Mouse (Mus musculus): Measurements from ENCODE around the gene Wdr73. TPM values are rescaled to one million over a fixed set of nuclear protein-coding genes. Genes with fewer than 3 reads are reported as not detected.
A peak's percentile ranks its signal among the peaks of the same experiment; 100 is the strongest.

Wdr73 gene
- polyA plus RNA-seq, 1 experiment from 2014 or later: 35.8 TPM

GRCm38 (mm10) chr7:80923165-80923564 lies 22.1 kb upstream of the Wdr73 start:
- 94% methylated on average over 2 of the region's 2 CpGs for WGBS
- H3K27me3 ChIP-seq (replicated peaks; ENCODE audit: control insufficient read depth, insufficient read depth, low read length): no peaks in the 10 kb centered on the region
- no peak for ATAC-seq
- H3K4me2 ChIP-seq (ENCODE audit: low read length): no peak overlapping the region
- no peaks in the 10 kb centered on the region for H3K4me1 ChIP-seq (ENCODE audit: control insufficient read depth, insufficient read depth, low read depth, low read length)
- no peak overlapping the region for H3K4me3 ChIP-seq (ENCODE audit: low read length)
- H3K9ac ChIP-seq (ENCODE audit: low read depth, low read length): no peak overlapping the region
- no peaks in the 10 kb centered on the region for H3K9me3 ChIP-seq (ENCODE audit: control insufficient read depth, low read length)
- no peak overlapping the region for H3K27ac ChIP-seq (ENCODE audit: low read depth, low read length)
- H3K36me3 ChIP-seq (ENCODE audit: control insufficient read depth, insufficient read depth, low read length): peaks cover 20% of the 10 kb centered on the region

- Histone ChIP-seq H3K4me2 (ENCODE audit: low read length) (no peak overlapping the region), H3K9me3 (ENCODE audit: control insufficient read depth, low read length) (no peaks in the 10 kb centered on the region), H3K36me3 (ENCODE audit: control insufficient read depth, insufficient read depth, low read length) (peaks cover 26% of the 10 kb centered on the region), H3K4me3 (ENCODE audit: low read length) (no peak overlapping the region), H3K27me3 (replicated peaks; ENCODE audit: control insufficient read depth, insufficient read depth, low read length) (no peaks in the 10 kb centered on the region), H3K27ac (ENCODE audit: low read depth, low read length) (no peak overlapping the region), H3K4me1 (ENCODE audit: control insufficient read depth, insufficient read depth, low read depth, low read length) (no peaks in the 10 kb centered on the region), H3K9ac (ENCODE audit: low read depth, low read length) (no peak overlapping the region)
- WGBS: 92% methylated on average over 5 of the region's 5 CpGs
- ATAC-seq: no peak
Measured at GRCm38 (mm10) chr7:80919647-80920008, 18.6 kb upstream of the Wdr73 start.

- Histone ChIP-seq H3K9ac (ENCODE audit: low read depth, low read length) (no peak overlapping the region), H3K9me3 (ENCODE audit: control insufficient read depth, low read length) (no peaks in the 10 kb centered on the region), H3K4me2 (ENCODE audit: low read length) (no peak overlapping the region), H3K27ac (ENCODE audit: low read depth, low read length) (no peak overlapping the region), H3K27me3 (replicated peaks; ENCODE audit: control insufficient read depth, insufficient read depth, low read length) (no peaks in the 10 kb centered on the region), H3K36me3 (ENCODE audit: control insufficient read depth, insufficient read depth, low read length) (peaks cover 25% of the 10 kb centered on the region), H3K4me1 (ENCODE audit: control insufficient read depth, insufficient read depth, low read depth, low read length) (no peaks in the 10 kb centered on the region), H3K4me3 (ENCODE audit: low read length) (no peak overlapping the region)
- WGBS: 90% methylated on average over 8 of the region's 8 CpGs
- ATAC-seq: no peak
Measured at GRCm38 (mm10) chr7:80918982-80919646, 18.0 kb upstream of the Wdr73 start.

- Histone ChIP-seq H3K4me2 (ENCODE audit: low read length) (no peak overlapping the region), H3K9ac (ENCODE audit: low read depth, low read length) (no peak overlapping the region), H3K4me3 (ENCODE audit: low read length) (no peak overlapping the region), H3K27me3 (replicated peaks; ENCODE audit: control insufficient read depth, insufficient read depth, low read length) (no peaks in the 10 kb centered on the region), H3K27ac (ENCODE audit: low read depth, low read length) (no peak overlapping the region), H3K9me3 (ENCODE audit: control insufficient read depth, low read length) (no peaks in the 10 kb centered on the region), H3K4me1 (ENCODE audit: control insufficient read depth, insufficient read depth, low read depth, low read length) (no peaks in the 10 kb centered on the region), H3K36me3 (ENCODE audit: control insufficient read depth, insufficient read depth, low read length) (peaks cover 27% of the 10 kb centered on the region)
- ATAC-seq: no peak
- 83% methylated on average over 4 of the region's 4 CpGs for WGBS
Measured at GRCm38 (mm10) chr7:80917916-80918465, 16.9 kb upstream of the Wdr73 start.

- Histone ChIP-seq H3K27ac (ENCODE audit: low read depth, low read length) (no peak overlapping the region), H3K27me3 (replicated peaks; ENCODE audit: control insufficient read depth, insufficient read depth, low read length) (no peaks in the 10 kb centered on the region), H3K4me2 (ENCODE audit: low read length) (no peak overlapping the region), H3K36me3 (ENCODE audit: control insufficient read depth, insufficient read depth, low read length) (peaks cover 30% of the 10 kb centered on the region), H3K9me3 (ENCODE audit: control insufficient read depth, low read length) (no peaks in the 10 kb centered on the region), H3K9ac (ENCODE audit: low read depth, low read length) (no peak overlapping the region), H3K4me3 (ENCODE audit: low read length) (no peak overlapping the region), H3K4me1 (ENCODE audit: control insufficient read depth, insufficient read depth, low read depth, low read length) (no peaks in the 10 kb centered on the region)
- 90% methylated on average over 8 of the region's 8 CpGs for WGBS
- no peak for ATAC-seq
Measured at GRCm38 (mm10) chr7:80912496-80912895, 11.4 kb upstream of the Wdr73 start.

GRCm38 (mm10) chr7:80911053-80911452 lies 10.0 kb upstream of the Wdr73 start:
- ATAC-seq: no peak
- Histone ChIP-seq H3K36me3 (ENCODE audit: control insufficient read depth, insufficient read depth, low read length) (peaks cover 25% of the 10 kb centered on the region), H3K4me1 (ENCODE audit: control insufficient read depth, insufficient read depth, low read depth, low read length) (no peaks in the 10 kb centered on the region), H3K9ac (ENCODE audit: low read depth, low read length) (no peak overlapping the region), H3K27me3 (replicated peaks; ENCODE audit: control insufficient read depth, insufficient read depth, low read length) (no peaks in the 10 kb centered on the region), H3K27ac (ENCODE audit: low read depth, low read length) (no peak overlapping the region), H3K9me3 (ENCODE audit: control insufficient read depth, low read length) (no peaks in the 10 kb centered on the region), H3K4me2 (ENCODE audit: low read length) (no peak overlapping the region), H3K4me3 (ENCODE audit: low read length) (no peak overlapping the region)
- WGBS: 84% methylated on average over 7 of the region's 7 CpGs

- Histone ChIP-seq H3K9ac (ENCODE audit: low read depth, low read length) (peak within 1 kb of the TSS; percentile 62), H3K27ac (ENCODE audit: low read depth, low read length) (no peak within 1 kb of the TSS), H3K27me3 (replicated peaks; ENCODE audit: control insufficient read depth, insufficient read depth, low read length) (no peaks in the 10 kb centered on the region), H3K4me2 (ENCODE audit: low read length) (peak within 1 kb of the TSS; percentile 80), H3K4me3 (ENCODE audit: low read length) (peak within 1 kb of the TSS; percentile 44), H3K4me1 (ENCODE audit: control insufficient read depth, insufficient read depth, low read depth, low read length) (peaks cover 22% of the 10 kb centered on the region), H3K9me3 (ENCODE audit: control insufficient read depth, low read length) (no peaks in the 10 kb centered on the region), H3K36me3 (ENCODE audit: control insufficient read depth, insufficient read depth, low read length) (no peaks in the 10 kb centered on the region; the same call in 1 of the 2 replicates)
- 3% methylated on average over 19 of the region's 19 CpGs for WGBS
- ATAC-seq: peak; percentile 41
Measured at GRCm38 (mm10) chr7:80904921-80905515, 3.9 kb upstream of the Wdr73 start, which contains the start of gene Nmb. Nmb (minus strand) TSS chr7:80905076.

- WGBS: 87% methylated on average over 11 of the region's 11 CpGs
- no peak for ATAC-seq
- H3K4me2 ChIP-seq (ENCODE audit: low read length): no peak overlapping the region
Measured at GRCm38 (mm10) chr7:80903625-80904422, 2.8 kb upstream of the Wdr73 start.

More at GRCm38 (mm10) chr7:80903625-80904422, 2.8 kb upstream of the Wdr73 start:
- peaks cover 26% of the 10 kb centered on the region for H3K4me1 ChIP-seq (ENCODE audit: control insufficient read depth, insufficient read depth, low read depth, low read length)
- H3K27me3 ChIP-seq (replicated peaks; ENCODE audit: control insufficient read depth, insufficient read depth, low read length): no peaks in the 10 kb centered on the region
- H3K9me3 ChIP-seq (ENCODE audit: control insufficient read depth, low read length): no peaks in the 10 kb centered on the region
- no peak overlapping the region for H3K27ac ChIP-seq (ENCODE audit: low read depth, low read length)
- no peaks in the 10 kb centered on the region; the same call in 1 of the 2 replicates for H3K36me3 ChIP-seq (ENCODE audit: control insufficient read depth, insufficient read depth, low read length)
- H3K4me3 ChIP-seq (ENCODE audit: low read length): no peak overlapping the region
- no peak overlapping the region for H3K9ac ChIP-seq (ENCODE audit: low read depth, low read length)
